Mouse (Mus musculus) embryo, embryonic 9.5 days (tissue): ENCODE measurements around the gene Anxa6.

Experiments
- DNase-seq: peaks from one replicate; pipeline ENCODE4 v3.0.0-alpha.2; 2017; ENCODE audit errors: extremely low spot score

The Anxa6 gene

GRCm38 (mm10) chr11:55033040-55033660, at the start of gene Anxa6:
Gene Anxa6 (minus strand): TSS chr11:55033445.
- peak; percentile 80 for DNase-seq

GRCm38 (mm10) chr11:55081206-55081605, 48.0 kb upstream of the Anxa6 start:
- no peak for DNase-seq

GRCm38 (mm10) chr11:55079180-55079579, 45.9 kb upstream of the Anxa6 start:
- DNase-seq: no peak

GRCm38 (mm10) chr11:55078502-55078901, 45.3 kb upstream of the Anxa6 start:
- no peak for DNase-seq

- peak; percentile 61 for DNase-seq
Measured at GRCm38 (mm10) chr11:55077331-55078231, 44.3 kb upstream of the Anxa6 start, which contains the start of gene Ccdc69. Gene Ccdc69 (minus strand): TSS chr11:55078131.

- no peak for DNase-seq
Measured at GRCm38 (mm10) chr11:55076234-55076633, 43.0 kb upstream of the Anxa6 start.

GRCm38 (mm10) chr11:55075602-55076001, 42.4 kb upstream of the Anxa6 start:
- DNase-seq: no peak

GRCm38 (mm10) chr11:55073191-55073590, 39.9 kb upstream of the Anxa6 start:
- DNase-seq: no peak

GRCm38 (mm10) chr11:55072467-55072866, 39.2 kb upstream of the Anxa6 start:
- no peak for DNase-seq

- DNase-seq: no peak
Measured at GRCm38 (mm10) chr11:55071344-55071743, 38.1 kb upstream of the Anxa6 start.

- peak; percentile 32 for DNase-seq
Measured at GRCm38 (mm10) chr11:55069023-55069422, 35.8 kb upstream of the Anxa6 start.

GRCm38 (mm10) chr11:55066921-55067320, 33.7 kb upstream of the Anxa6 start:
- no peak for DNase-seq

- no peak for DNase-seq
Measured at GRCm38 (mm10) chr11:55062856-55063255, 29.6 kb upstream of the Anxa6 start.

- no peak for DNase-seq
Measured at GRCm38 (mm10) chr11:55060802-55061201, 27.6 kb upstream of the Anxa6 start.

GRCm38 (mm10) chr11:55057511-55057910, 24.3 kb upstream of the Anxa6 start:
- DNase-seq: no peak

- no peak for DNase-seq
Measured at GRCm38 (mm10) chr11:55050837-55051510, 17.7 kb upstream of the Anxa6 start.

GRCm38 (mm10) chr11:55046600-55046999, 13.4 kb upstream of the Anxa6 start:
- DNase-seq: no peak

GRCm38 (mm10) chr11:55041348-55041747, 8.1 kb upstream of the Anxa6 start:
- no peak for DNase-seq

GRCm38 (mm10) chr11:55039591-55039990, 6.3 kb upstream of the Anxa6 start:
- peak; percentile 79 for DNase-seq

GRCm38 (mm10) chr11:55036601-55037000, 3.4 kb upstream of the Anxa6 start:
- no peak for DNase-seq

GRCm38 (mm10) chr11:55032286-55032685, 959 bp downstream of the Anxa6 start:
- peak; percentile 19 for DNase-seq

GRCm38 (mm10) chr11:55031991-55032280, 1.3 kb downstream of the Anxa6 start:
- peak; percentile 36 for DNase-seq
